Mouse (Mus musculus) megakaryocyte, adult 5-6 weeks (primary cell): ENCODE measurements at regions not wholly inside any gene's neighbourhood (a gene's known extent, or its start where the extent isn't known, plus 50 kb on each side); places are given as distances from the start of the nearest gene placed in this dataset.

Source experiments
- ATAC-seq: 2 replicates; pipeline ENCODE4 v1.8.0; 2016; ENCODE audit warnings: mild to moderate bottlenecking, inconsistent platforms; ENCODE audit not compliant: poor library complexity, severe bottlenecking

DNA sequence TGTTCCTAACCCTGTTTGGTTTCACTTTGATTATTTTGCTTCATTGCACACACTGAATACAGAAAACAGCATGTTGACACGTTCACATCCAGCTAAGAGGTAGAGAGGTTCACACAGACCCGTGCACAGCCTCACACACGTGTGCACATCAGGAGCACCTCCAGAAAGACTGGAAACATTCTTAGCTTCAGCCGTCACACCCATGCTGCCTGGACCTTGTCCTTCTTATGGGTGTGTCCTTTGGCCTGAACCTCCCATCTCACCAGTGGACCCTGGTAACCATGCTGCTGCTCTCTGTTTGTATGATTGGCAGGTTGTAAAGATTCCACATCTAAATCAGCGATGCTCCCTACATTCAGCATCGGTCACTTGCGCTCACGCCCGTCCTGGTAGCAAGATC is 109.8 kb downstream of the Gas1 start:
- no peak for ATAC-seq

DNA sequence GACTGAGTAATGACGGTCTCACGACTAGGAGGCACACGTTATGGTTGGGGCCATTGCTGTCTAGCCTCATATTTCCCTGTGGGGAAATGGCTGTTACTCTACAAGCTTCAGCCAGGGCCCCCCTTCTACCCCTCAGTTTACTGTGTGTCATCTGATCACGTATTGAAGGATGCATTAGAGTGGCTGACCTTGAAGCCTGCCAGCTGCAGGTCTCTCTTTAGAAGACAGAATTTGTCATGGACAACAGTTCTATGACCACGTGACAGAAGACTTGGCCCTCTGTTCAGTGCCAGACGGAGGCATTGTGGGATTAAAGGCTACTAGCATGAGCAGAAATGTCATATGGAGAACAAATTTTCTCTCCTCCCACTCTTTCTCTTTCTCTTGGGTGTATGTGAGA is 115.6 kb downstream of the Gas1 start:
- no peak for ATAC-seq

DNA sequence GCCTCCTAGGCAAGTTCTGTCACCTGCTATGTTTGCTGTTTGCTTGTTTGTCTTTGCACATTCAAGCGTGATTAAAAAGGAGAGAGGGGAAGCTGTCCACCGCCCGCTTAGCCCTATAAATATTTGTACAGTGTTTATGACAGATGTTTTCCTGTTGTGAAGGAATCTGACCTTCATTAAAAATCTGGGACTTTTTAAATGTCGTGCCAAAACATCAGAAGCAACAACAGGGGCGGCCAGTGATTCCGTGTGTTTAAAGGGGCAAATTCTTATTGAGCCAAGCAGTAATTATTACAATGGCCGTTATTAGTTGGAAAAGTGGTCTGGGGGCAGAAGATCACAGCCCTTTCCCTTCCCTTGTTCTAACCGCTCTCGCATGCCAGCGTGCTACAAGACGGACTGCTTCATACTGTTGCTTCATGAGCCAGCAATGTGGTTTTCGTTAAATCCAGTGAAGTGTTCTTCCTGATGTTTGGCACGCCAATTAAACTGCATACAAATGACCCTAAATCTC is 119.3 kb downstream of the Gas1 start:
- no peak for ATAC-seq

DNA sequence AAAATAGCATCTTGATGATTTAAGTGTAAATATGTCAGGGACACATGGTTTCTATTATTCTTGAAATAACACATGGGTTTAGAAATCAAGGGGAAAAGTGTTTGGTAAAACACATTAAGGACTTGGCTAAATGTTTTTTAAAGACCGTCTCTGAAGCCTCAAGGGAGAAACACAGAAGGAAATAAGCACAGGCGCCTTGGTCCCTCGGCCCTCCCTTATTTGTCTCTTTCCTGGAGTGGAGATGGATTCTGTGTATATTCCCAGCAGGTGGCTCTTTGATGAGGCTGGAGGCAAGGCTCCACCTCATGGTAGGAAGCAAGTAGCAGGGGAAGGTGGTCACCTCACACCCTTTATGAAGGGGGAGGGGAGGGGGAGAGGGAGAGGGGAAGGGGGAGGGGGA is 122.6 kb downstream of the Gas1 start:
- ATAC-seq = no peak

DNA sequence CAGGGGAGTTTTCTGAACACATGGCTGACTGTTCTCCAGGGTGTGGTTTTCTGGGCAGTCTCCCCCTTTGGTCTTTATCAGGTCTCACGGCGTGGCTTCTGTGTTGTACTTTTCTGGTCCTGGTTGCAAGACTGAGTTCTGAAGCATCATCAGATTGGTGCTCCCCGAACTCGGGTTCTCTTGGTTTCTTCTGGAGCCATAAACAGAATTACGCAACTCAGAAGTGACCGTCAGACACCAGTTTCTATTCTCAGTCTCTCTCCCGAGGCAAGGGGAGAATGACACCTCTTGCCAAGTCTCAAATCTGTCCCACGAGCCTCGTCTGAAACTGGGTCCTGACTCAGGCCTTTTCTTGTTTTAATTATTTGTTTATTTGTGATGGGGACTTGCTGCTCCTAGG is 123.1 kb downstream of the Gas1 start:
- ATAC-seq = no peak

DNA sequence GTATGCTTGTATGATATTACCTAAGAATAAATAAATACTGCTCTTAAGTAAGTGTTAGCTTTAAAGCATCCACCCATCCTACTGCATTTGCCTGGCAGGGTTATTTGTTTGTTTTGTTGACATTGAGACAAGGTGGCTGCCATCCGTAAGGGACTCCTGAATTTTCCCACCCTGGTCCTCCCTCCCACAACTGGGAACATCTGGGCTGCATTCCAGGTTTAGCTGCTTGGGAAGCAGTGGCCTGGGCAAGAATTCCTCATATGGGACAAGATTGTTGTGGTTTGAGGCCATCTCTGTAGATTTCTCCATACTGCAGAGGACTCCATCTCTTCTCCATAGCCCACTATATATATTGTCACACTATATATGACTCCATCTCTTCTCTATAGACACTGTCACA is 125.3 kb downstream of the Gas1 start:
- ATAC-seq = no peak

DNA sequence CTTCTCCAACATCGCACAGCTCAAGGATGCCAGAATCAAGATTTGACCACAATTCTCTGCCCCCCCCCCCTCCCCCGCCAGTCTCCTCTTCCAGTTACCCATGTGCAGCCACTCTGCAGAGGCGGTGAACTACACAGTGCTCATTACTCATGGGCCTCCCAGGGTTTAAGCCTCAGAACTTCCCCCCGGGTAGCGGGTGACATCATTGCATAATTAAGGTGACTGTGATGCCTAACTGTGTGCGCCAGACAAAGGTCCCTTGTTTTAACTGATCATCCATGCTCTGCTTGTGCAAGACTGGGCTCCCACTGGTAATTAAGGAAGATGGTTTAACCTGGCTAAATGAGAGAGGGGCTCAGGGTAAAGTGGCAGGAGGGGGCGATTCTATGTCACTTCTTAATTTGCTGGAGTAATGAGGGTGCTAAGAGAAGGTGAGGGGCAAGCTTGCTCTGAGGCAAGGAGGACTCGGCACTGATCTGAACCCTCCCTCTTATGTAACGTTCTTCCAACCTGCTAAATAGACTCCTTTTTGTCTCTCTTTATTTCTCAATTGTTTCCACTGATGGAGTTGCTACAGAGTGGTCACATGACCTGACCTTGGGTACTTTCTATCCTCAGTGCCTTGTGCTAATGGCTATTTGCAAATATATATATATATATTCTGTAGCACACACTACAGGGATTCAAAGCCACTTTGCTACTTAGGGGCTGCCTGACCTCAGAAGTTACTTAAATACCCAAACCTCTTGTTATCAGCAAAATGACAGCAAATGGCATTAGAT is 126.2 kb downstream of the Gas1 start:
- ATAC-seq = no peak

DNA sequence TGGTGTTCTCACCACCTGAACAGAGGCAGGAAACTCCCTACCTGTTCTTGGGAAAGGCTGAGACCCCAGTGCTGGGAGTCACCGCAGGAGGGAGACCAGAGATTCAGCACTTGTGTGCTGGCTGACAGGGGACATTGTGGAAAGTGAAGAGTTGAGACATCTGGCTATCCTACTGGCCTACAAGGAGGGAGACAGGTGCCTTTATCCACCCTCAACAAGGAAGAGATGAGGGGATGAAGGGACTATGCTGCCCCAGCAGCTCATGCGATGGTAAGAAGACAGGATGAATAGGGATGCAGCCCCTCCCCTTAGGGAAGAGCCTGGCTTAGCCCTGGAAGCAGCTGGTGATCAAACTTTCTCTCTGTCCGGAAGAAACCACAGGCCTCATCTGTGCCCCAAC is 127.5 kb downstream of the Gas1 start:
- no peak for ATAC-seq

DNA sequence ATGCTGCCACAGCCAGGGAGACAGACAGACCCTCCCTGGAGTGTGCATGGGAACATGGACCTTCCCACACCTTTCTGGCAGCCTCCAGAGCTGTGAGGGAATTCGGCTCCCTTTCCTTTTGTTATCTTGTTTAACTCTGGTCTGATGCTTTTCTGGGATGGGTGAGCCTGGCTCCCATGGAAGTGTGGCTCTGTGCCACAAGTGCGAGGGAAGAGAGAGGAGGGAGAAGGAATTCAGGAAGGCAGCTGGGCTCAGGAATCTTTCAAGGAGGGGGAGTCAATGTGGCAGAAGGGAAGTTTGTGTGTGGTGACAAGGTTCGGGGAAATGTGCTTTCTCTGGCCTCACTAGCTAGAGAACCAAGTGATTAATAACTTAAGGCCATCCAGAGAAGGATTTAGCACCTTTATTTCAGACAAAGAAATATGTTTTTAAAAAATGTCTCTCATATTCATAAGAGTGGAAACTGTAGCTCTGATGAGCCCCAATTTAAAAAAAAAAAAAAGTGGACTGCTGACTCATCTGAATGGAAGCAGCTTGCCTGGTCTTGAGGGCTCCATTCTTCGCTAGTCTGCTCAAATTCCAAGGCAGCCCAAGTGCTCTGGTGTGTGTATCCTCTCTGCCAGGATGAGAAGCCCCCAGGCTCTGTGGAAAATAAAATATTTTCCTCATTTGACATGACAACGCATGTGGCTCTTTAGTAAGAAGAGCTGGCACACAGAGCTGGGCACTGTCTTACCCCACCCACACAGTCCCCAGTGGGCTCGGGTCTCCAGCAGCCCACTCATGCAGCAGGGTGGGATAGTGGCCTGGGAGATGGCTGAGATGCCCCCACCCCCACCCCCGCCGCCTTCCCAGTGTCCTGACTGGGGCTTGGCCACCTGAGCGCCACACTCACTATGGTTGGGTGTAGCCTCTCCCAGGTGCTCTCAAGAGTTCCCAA is 129.1 kb downstream of the Gas1 start:
- ATAC-seq = no peak

DNA sequence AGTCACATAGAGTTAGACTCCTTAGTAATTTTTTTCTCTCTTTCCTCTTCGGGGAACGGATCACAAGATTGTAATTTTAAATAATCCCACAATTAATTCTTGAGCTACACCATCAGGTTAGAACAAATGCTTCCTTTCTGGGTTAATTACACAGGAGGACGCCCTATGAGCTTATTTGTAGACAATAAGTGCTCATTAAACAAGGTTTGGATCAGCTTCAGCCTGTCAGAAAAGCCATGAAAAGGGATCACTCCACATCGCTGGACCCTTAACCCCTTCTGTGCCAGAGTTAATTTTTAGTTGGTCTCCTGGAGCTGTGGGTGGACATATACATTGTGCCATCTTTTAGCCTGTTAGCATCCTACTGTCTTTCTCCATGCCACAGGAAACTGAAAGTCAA is 131.4 kb downstream of the Gas1 start:
- ATAC-seq = no peak

DNA sequence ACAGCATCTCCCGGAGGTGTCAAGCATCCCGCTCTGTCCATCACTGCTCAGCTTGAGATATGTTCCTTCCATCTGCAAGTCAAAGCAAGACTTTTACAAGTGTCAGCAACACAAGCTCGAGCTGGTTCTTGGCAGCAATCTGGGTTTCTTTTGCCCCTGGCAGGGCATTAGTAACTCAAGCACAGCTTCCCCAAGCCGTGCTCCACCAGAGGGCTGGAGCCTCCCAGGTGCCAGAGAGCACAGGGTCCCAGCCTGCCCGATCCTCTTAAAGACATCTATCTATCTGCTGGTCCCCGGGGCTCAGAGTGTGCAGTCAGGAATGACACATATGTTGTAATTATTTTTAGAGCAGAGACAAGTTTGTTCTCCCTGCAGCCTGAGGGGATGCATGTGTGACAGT is 132.3 kb downstream of the Gas1 start:
- ATAC-seq = no peak

DNA sequence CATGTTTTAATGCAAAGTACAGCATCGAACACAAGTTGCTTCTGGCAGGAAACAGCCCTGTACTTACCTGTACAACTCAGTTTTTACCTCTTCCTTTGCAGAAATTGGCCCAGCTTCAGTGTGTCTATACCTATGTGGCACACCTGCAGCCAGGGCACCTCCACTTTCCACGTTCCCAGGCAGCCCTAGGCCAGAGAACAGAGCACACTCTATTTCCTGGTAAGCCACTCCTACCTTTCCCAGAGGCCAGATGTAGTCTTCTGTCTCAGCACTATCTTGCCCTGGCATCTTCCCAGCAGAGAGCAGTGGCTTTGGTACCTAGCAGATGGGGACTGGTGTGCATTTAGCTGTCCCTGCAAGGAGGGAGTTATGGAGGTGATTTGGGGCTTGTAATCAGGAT is 134.7 kb downstream of the Gas1 start:
- ATAC-seq = no peak

DNA sequence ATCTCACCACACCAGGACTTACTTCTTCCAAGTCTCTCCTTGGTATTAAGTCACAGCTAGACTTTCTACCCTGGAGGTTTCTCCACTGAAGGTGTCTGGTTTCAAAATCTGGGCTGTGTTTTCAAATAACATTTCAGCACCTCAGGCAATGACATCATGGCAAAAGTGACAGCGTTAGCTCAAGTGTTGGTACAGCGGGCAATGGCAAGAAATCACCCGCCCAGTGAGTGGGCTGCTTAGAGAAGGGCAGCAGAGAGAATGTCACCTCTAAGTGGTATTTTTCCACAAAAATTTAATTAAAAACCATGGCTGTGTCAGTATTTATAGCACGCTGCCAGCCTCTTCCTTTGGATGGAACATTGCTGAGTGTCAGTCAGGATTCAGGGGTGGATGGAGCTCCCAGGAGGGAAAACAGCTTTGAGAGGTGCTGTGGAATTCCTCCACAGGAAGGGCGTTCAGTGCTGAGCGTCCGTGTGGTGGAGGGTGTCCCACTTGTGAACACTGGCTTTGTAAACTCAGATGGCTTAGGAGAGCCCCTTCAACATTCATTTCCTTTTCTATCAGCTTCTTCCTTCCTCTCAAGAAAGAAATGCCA is 141.5 kb downstream of the Gas1 start:
- ATAC-seq = no peak

DNA sequence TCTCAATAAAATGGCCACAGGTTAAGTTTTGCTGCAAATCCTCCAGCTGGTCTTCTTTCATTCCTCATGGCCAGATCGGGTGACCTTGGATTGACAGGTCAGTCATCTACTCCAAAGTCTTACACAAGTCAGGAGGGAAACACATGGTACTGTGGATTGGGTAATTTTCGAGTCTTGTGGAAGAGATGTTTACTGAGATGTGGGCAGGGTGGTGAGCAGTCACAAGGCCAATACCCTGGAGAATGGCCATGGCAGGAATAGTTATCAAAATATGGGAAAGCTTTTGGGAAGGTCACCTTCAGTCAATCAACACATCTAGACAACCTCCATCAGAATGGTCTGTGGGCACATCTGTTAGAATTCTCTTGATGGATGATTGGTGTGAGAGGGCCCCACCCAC is 144.0 kb downstream of the Gas1 start:
- ATAC-seq = no peak

DNA sequence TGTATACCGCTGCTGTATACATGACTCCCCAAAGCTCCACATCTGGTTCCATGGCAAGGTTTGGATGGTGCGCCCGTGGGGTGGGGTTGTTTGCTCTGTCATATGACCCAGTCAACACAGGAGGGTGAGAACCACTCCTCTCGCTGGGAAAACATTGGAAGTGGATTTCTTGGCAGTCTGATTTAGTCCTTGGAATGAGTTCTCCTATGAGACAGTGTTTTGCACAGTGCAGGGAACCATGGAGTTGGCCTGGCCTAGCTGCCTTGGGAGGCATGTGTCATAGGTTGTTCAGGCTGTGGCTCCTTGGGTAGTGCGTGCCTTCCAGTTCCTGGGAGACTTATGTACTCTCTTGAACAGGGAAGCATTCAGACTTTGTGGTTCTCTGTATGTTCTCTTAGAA is 144.6 kb downstream of the Gas1 start:
- no peak for ATAC-seq

DNA sequence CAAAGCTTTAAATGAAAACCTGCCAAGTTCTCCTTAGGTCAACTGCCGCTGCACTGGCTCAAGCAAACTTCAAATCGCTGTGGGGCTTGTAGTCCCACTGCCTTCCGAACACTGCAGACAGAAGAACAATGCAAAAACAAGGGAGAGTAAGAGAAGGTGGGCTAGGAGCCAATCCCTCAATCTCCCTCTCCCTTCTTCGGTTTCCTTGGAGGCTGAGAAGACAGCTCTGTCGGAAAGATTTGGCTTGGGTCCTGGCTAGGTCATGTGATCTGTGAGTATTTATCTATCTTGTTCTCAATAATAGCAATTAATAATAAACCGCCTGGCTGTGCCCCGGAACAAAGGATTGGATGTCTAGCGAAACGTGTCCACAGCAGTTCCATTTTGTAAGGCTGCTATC is 147.6 kb downstream of the Gas1 start:
- ATAC-seq = no peak

DNA sequence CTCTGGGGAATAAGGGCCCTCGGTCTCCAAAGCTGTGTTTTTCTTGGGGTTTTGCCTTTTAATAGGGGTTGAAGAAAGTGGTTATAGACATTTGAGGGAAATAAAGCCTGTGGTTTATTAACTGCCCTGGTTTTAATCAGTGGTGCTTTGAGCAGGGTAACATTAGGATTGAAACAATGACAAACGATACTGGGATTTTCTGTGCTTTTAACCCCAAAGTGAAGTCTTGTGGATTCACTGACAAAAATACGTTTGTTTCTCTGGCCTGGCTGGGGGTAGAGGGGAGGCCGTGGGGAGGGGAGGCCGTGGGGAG is 157.0 kb downstream of the Gas1 start:
- no peak for ATAC-seq

DNA sequence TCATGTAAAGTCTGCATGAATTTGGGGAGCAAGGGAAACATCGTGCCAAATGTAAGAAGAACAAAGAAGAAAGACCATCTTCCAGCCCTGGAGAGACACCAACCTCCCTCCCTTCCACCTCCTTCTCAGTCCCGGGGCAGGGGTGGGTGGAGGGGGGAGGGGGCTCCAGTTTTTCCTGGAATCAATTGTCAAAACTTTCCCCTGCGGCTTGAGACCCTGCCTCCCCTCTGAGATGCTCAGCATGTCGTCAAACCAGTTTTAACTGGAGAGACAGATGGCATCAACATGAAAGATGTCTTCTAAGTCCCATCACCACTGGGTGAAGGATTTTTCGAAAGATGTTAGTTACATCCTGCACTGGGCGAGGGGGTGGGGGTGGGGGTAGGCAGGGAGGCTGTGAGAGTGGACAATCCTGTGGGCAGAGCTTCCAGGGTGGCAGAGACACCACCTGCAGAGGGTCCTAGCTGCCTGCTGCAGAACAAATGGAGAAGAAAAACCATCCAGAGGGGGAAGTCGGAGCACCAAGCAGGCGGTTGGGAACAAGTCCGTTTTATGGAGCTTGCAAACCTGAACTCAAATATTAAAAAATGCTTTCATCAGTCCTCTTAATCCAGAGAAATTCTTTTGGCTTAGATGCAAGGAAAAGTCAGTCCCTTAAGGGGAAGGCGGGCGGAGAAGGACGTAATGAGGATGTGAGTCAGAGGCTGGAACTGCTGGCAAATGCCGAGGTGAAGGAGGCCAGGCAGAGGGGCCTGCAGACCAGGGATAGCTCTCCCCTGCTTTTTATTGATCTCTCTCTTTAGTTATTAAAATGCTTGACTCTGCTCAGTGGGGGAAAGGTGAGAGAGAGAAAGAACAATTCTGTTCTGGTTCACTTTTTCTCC is 157.6 kb downstream of the Gas1 start:
- ATAC-seq = no peak

DNA sequence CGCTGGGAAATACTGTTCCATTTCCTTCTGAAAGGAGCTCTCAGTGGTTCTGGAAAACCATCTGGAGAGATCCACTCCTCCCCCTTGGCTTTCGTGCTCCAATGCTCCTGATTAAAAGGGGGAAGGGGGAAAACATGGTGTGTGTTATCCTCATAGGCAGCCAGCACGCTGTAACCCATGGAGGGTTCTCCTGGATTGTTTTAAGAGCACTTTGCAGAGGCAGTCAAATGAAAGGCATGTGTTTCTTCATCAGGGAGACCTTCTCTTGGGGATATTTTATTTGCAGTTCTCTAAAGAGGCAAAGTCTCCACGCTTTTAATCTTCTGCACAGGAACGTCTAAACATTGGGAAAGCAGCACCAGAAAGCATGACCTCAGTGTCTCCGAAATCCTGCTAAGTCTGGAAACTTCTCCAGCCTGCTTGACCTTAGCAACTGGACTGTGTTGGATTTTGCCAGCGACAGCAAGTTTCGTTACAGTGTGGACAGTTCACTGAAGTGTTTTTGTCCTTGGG is 161.3 kb downstream of the Gas1 start:
- no peak for ATAC-seq

DNA sequence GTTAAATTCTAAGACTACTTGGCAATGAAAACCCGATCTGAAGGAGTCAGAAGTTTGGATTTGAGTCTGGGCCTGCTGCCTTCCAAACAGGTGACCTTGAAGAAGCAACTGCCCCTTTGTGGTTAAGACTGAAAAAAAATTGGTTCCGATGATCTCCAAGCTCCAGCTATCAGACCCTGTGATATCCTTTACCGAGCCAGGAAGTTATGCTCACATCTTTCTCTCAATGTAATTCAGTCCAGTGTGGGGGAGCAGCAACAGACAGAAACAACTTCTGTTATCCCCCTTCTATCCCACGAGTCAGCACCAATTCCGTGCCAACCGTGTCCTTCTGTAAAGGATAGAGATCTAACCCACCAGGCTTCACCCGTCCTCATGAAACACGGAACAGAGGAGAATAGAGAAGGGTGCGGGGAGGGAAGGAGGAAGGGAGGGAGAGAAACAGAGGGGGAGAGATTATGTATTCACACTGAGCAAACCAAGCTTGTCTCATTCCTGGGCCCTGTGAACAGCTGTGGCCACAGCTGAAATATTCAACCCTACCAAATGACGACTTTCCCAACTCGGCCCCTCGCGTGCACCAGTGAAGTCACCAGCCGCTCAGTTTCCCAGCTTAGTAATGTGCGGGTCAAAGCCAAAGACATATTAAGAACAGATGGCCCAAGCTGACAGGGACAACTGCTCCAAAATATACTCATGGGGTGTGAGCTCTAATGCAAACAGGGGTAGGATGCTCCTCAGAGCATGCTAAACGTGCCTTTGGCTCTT is 164.9 kb downstream of the Gas1 start:
- no peak for ATAC-seq
